Mouse (Mus musculus) testis, adult 2 months (tissue): ENCODE results near the gene Rhoq.

ENCODE experiments used
- CTCF ChIP-seq: fragments of 200-500 bp; IDR thresholded peaks from 2 replicates; pipeline ENCODE4 v1.5.1; 2012; ENCODE audit warnings: low read depth, mild to moderate bottlenecking, inconsistent platforms, low read length, moderate library complexity; ENCODE audit not compliant: control insufficient read depth, insufficient read depth, insufficient replicate concordance
- POLR2A ChIP-seq: fragments of 200-500 bp; IDR thresholded peaks from 2 replicates; pipeline ENCODE4 v1.6.1; 2012; ENCODE audit warnings: low read depth, mild to moderate bottlenecking, inconsistent platforms, low read length, moderate library complexity; ENCODE audit not compliant: control insufficient read depth

DNA sequence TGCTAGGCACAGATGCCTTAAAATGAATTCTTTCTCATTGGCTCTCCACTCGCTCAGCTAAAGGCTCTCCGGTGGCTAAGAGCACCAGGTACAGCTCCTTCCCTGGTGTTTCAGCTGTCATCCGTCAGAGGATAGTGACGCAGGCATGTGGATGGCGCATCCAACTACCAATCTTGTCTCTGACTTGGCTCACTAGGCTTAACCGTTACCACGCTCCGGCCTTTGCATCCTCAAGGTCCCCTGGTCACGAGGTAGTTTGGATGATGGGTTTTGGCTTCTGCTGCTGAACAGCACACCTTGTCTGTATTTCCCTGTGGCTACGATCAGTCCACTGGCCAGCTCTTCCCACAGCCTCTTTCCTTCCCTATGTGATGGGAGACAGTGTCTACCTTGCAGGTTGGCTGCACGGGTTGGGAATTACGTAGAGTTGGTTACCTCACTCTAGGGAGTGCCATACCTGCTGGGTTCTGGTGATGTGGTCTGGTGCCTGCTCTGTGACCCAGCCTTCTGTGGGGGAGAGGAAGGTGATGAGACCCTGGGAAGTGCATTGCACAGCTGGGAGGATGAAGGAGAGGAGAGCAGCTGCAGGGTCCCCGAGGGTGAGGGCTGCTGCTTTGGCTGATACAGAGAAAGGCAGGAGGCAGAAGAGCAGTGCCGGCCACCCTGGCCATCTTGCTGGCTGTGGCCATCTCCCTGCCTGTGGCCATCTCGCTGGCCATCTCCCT is 7.3 kb downstream of the Rhoq start:
- TF ChIP-seq CTCF = no peak
- no peak for TF ChIP-seq POLR2A
